Mouse (Mus musculus) thymus, postnatal 10 days (tissue): Measurements from ENCODE around the gene Adk.

Experiments used
- DNase-seq, 2 experiments: peaks; one replicate each; pipeline ENCODE4 v3.0.0; 2021; ENCODE audit warnings: low spot score in 2 of 2

Adk gene

GRCm38 (mm10) chr14:21052112-21052780, at the start of gene Adk, which contains the start of gene Ap3m1:
Adk (plus strand) TSS chr14:21052574.
Ap3m1 (minus strand) TSS chr14:21052508.
- DNase-seq: peak; percentile 89 to 96

- no peak for DNase-seq
These were observed 38.5 kb upstream of the Adk start for GRCm38 (mm10) chr14:21013800-21014334.

GRCm38 (mm10) chr14:21017871-21018270, 34.5 kb upstream of the Adk start:
- no peak for DNase-seq

- peak in 1 of 2 experiments; percentile 27 for DNase-seq
These were observed 33.4 kb upstream of the Adk start for GRCm38 (mm10) chr14:21018977-21019376.

- no peak for DNase-seq
These were observed 31.9 kb upstream of the Adk start for GRCm38 (mm10) chr14:21020435-21020834.

- DNase-seq: no peak
These were observed 24.8 kb upstream of the Adk start for GRCm38 (mm10) chr14:21027542-21027941.

- DNase-seq: no peak
These were observed 23.2 kb upstream of the Adk start for GRCm38 (mm10) chr14:21029025-21029659.

GRCm38 (mm10) chr14:21031783-21032511, 20.4 kb upstream of the Adk start:
- peak; percentile 13 to 20 for DNase-seq

GRCm38 (mm10) chr14:21034271-21034670, 18.1 kb upstream of the Adk start:
- DNase-seq: no peak

GRCm38 (mm10) chr14:21034791-21035190, 17.6 kb upstream of the Adk start:
- DNase-seq: no peak

GRCm38 (mm10) chr14:21039077-21039476, 13.3 kb upstream of the Adk start:
- DNase-seq: no peak

GRCm38 (mm10) chr14:21039623-21040022, 12.8 kb upstream of the Adk start:
- DNase-seq: no peak

- DNase-seq: no peak
These were observed 4.5 kb upstream of the Adk start for GRCm38 (mm10) chr14:21047840-21048239.

GRCm38 (mm10) chr14:21048879-21049278, 3.5 kb upstream of the Adk start:
- DNase-seq: peak in 1 of 2 experiments; percentile 44

GRCm38 (mm10) chr14:21050734-21051133, 1.6 kb upstream of the Adk start:
- DNase-seq: peak; percentile 20 to 24

GRCm38 (mm10) chr14:21051380-21052111, 828 bp upstream of the Adk start:
- DNase-seq: no peak

- DNase-seq: peak in 1 of 2 experiments; percentile 45
These were observed 382 bp downstream of the Adk start for GRCm38 (mm10) chr14:21052781-21053130.

- DNase-seq: no peak
These were observed 777 bp downstream of the Adk start for GRCm38 (mm10) chr14:21053151-21053550.

- no peak for DNase-seq
These were observed 1.2 kb downstream of the Adk start for GRCm38 (mm10) chr14:21053586-21053985.

- no peak for DNase-seq
These were observed 6.6 kb downstream of the Adk start for GRCm38 (mm10) chr14:21058972-21059371.

- no peak for DNase-seq
These were observed 10.6 kb downstream of the Adk start for GRCm38 (mm10) chr14:21062766-21063513.
